Mouse (Mus musculus) limb, embryonic 11.5 days (tissue): ENCODE measurements around the gene Gal3st2. TPM values are rescaled to one million over a fixed set of nuclear protein-coding genes. Genes with fewer than 3 reads are reported as not detected.
"Not testable (repeated sequence)": the region's sequence is repeated elsewhere in the genome, so short reads cannot be mapped to it uniquely, and the experiment has no call there.

Experiments
- ATAC-seq: fragments of 200-750 bp; cut with Nextera tagmentation; 2 replicates; pipeline ENCODE4 v1.8.0; 2017; ENCODE audit warnings: low read depth; ENCODE audit not compliant: insufficient number of reproducible peaks, low FRiP score, low TSS enrichment
- DNase-seq: peaks from one replicate; pipeline ENCODE4 v3.0.0-alpha.2; 2015; ENCODE audit warnings: low spot score
- H3K27ac ChIP-seq: fragments of 300-500 bp; sonication (generic); replicated peaks from 2 replicates; pipeline ENCODE4 v1.5.1; 2014; ENCODE audit warnings: low read depth, mild to moderate bottlenecking, low read length
- H3K27me3 ChIP-seq: fragments of 300-500 bp; sonication (generic); 2 replicates; pipeline ENCODE4 v1.6.1; 2014; ENCODE audit warnings: mild to moderate bottlenecking, low read length, mixed read lengths; ENCODE audit not compliant: control insufficient read depth, insufficient read depth
- H3K36me3 ChIP-seq: fragments of 300-500 bp; sonication (generic); 2 replicates; pipeline ENCODE4 v1.6.1; 2014; ENCODE audit warnings: mild to moderate bottlenecking, low read length, moderate library complexity, mixed read lengths; ENCODE audit not compliant: control insufficient read depth, insufficient read depth
- H3K4me1 ChIP-seq: fragments of 300-500 bp; sonication (generic); 2 replicates; pipeline ENCODE4 v1.6.1; 2014; ENCODE audit warnings: low read length, mixed read lengths; ENCODE audit not compliant: control insufficient read depth, insufficient read depth
- H3K4me2 ChIP-seq: fragments of 300-500 bp; sonication (generic); 2 replicates; pipeline ENCODE4 v1.6.1; 2014; ENCODE audit warnings: low read depth, mild to moderate bottlenecking, moderate library complexity; ENCODE audit not compliant: severe bottlenecking
- H3K4me3 ChIP-seq: fragments of 300-500 bp; sonication (generic); 2 replicates; pipeline ENCODE4 v1.5.1; 2014; ENCODE audit warnings: low read depth, low read length
- H3K9ac ChIP-seq: fragments of 300-500 bp; sonication (generic); 2 replicates; pipeline ENCODE4 v1.6.1; 2014; ENCODE audit warnings: mild to moderate bottlenecking, low read length
- H3K9me3 ChIP-seq: fragments of 300-500 bp; sonication (generic); 2 replicates; pipeline ENCODE4 v1.6.1; 2016; ENCODE audit warnings: low read length; ENCODE audit not compliant: control insufficient read depth
- WGBS: fragments of 180-500 bp; shearing (Covaris S2); extraction: QIAGEN DNeasy Blood & Tissue Kit; methylation state at CpG from one replicate; pipeline ENCODE4 v1.1.7; 2014; 5-methylcytosine and 5-hydroxymethylcytosine counted together
- polyA plus RNA-seq: library from polyadenylated mRNA; unstranded; fragments of >200 nt; fragmentation: Nextera tagmentation; extraction: Ambion mirVana; gene quantifications from 2 replicates; pipeline ENCODE4 v1.2.1, GENCODE M21; 2014

The Gal3st2 gene
- polyA plus RNA-seq, 1 experiment from 2014 or later = 0.05 TPM

DNA sequence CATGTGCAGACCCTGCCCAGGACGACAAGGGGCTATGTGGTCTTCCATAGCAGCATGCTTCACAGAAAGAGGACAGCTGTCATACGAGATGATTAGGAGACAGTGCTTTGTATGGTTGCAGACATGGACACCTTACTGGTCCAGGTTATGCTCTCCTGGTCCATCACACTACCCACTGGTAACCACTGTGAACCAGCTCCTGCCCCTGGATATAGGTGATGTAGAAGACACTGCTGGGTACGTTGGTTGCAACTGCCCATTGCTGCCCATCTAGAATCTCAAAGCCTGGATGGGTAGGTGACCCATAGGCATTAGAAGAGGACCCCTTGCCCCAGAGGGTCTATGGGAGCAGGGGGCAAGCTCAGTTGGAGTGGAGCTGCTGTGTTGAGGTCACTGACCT is 58.2 kb downstream of the Gal3st2 start:
- not testable (repeated sequence) for H3K27ac ChIP-seq, H3K27me3 ChIP-seq, H3K9me3 ChIP-seq, H3K4me3 ChIP-seq, DNase-seq, H3K4me2 ChIP-seq, H3K4me1 ChIP-seq, H3K9ac ChIP-seq, ATAC-seq, H3K36me3 ChIP-seq
- WGBS = 78% methylated on average over 3 of the region's 3 CpGs

DNA sequence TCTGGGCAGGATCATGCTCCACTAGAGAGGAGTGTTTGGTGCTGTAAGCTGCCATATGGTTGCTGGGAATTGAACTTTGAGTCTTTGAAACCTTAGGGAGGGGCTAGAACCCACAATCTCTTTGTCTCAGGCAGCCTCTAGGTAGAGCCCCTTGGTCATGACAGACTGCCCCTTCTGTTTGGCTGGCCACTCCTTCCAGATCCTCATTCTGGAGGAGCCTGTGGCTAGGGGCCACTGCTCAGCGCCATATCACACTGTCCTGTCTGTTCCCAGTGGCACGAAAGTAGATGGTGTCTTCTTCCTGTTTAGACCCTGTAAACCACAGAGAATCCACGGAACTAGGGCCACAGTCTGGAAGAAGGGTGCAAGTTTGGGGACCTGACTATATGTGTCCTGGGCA is 61.5 kb downstream of the Gal3st2 start:
- not testable (repeated sequence) for H3K4me1 ChIP-seq, H3K36me3 ChIP-seq, H3K4me2 ChIP-seq, H3K4me3 ChIP-seq, ATAC-seq, H3K27me3 ChIP-seq, H3K9ac ChIP-seq, H3K27ac ChIP-seq, H3K9me3 ChIP-seq, DNase-seq
- WGBS = 98% methylated on average over 3 of the region's 3 CpGs

DNA sequence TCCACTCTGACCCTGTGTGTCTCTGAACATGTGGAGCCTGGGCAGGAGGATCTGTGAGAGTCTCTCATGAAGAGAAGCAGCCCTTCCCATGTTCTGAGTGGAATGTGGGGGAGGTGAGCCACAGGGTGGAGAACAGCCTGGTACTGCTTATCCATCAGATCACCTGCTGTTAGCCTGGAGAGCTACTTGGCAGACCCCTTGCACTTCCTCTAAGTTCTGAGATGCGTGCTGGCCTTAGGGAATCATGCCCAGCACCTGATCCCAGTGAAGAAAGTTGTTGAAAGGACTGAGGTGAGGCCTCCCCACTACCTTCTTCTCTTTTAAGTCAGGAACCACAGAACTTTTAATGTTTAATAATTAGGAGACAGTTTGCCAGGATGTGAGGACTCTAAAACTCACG is 62.0 kb downstream of the Gal3st2 start:
- H3K36me3 ChIP-seq, H3K4me1 ChIP-seq, DNase-seq, H3K27me3 ChIP-seq, H3K9ac ChIP-seq, ATAC-seq, H3K4me3 ChIP-seq, H3K27ac ChIP-seq, H3K9me3 ChIP-seq, H3K4me2 ChIP-seq: not testable (repeated sequence)
- 60% methylated on average over 2 of the region's 2 CpGs for WGBS

Other genes starting within 250 kb of the Gal3st2 start
- gene Stk25, start 202.6 kb upstream of the Gal3st2 start, polyA plus RNA-seq = 182 and 191 TPM in 2 replicates
- 29.2 and 29.3 TPM in 2 replicates for gene Bok, start 175.6 kb upstream of the Gal3st2 start, polyA plus RNA-seq
- 100 and 104 TPM in 2 replicates for gene Atg4b, start 109.8 kb upstream of the Gal3st2 start, polyA plus RNA-seq
- gene Thap4, start 106.4 kb upstream of the Gal3st2 start, polyA plus RNA-seq = 44.0 and 57.9 TPM in 2 replicates
- 268 and 273 TPM in 2 replicates for gene Dtymk, start 59.4 kb upstream of the Gal3st2 start, polyA plus RNA-seq
- 17.4 and 18.2 TPM in 2 replicates for gene Ing5, start 57.3 kb upstream of the Gal3st2 start, polyA plus RNA-seq
- 10.0 and 11.7 TPM in 2 replicates for gene D2hgdh, start 36.4 kb upstream of the Gal3st2 start, polyA plus RNA-seq
- gene Gal3st2b, start 57.0 kb downstream of the Gal3st2 start, polyA plus RNA-seq = not detected in 2 replicates
- gene Gal3st2c, start 129.2 kb downstream of the Gal3st2 start, polyA plus RNA-seq = not detected in 2 replicates
- gene Neu4, start 159.1 kb downstream of the Gal3st2 start, polyA plus RNA-seq = not detected in 2 replicates
- gene Pdcd1, start 191.2 kb downstream of the Gal3st2 start, polyA plus RNA-seq = 0.13 TPM in 1 of 2 replicates, not detected in the other